Mouse (Mus musculus) hindbrain, embryonic 15.5 days (tissue): ENCODE results near the gene Lrrc9. TPM values are rescaled to one million over a fixed set of nuclear protein-coding genes. Genes with fewer than 3 reads are reported as not detected.

Source experiments
- ATAC-seq: fragments of 200-750 bp; cut with Nextera tagmentation; 2 replicates; pipeline ENCODE4 v1.8.0; 2017; ENCODE audit warnings: low read depth, moderate number of reproducible peaks, moderate TSS enrichment; ENCODE audit not compliant: low FRiP score
- H3K27ac ChIP-seq: fragments of 300-500 bp; sonication (generic); replicated peaks from 2 replicates; pipeline ENCODE4 v1.5.1; 2015; ENCODE audit warnings: mild to moderate bottlenecking, inconsistent platforms
- H3K27me3 ChIP-seq: fragments of 300-500 bp; sonication (generic); 2 replicates; pipeline ENCODE4 v1.6.1; 2015; ENCODE audit warnings: control low read depth, inconsistent platforms
- H3K36me3 ChIP-seq: fragments of 300-500 bp; sonication (generic); 2 replicates; pipeline ENCODE4 v1.6.1; 2015; ENCODE audit warnings: control low read depth, inconsistent platforms
- H3K4me1 ChIP-seq: fragments of 300-500 bp; sonication (generic); replicated peaks from 2 replicates; pipeline ENCODE4 v1.6.1; 2015; ENCODE audit warnings: control low read depth, inconsistent platforms
- H3K4me2 ChIP-seq: fragments of 300-500 bp; sonication (generic); 2 replicates; pipeline ENCODE4 v1.6.1; 2015; ENCODE audit warnings: moderate library complexity, mild to moderate bottlenecking, inconsistent platforms
- H3K4me3 ChIP-seq: fragments of 300-500 bp; sonication (generic); 2 replicates; pipeline ENCODE4 v1.5.1; 2015; ENCODE audit warnings: mild to moderate bottlenecking, inconsistent platforms
- H3K9ac ChIP-seq: fragments of 300-500 bp; sonication (generic); 2 replicates; pipeline ENCODE4 v1.6.1; 2015; ENCODE audit warnings: inconsistent platforms
- H3K9me3 ChIP-seq: fragments of 300-500 bp; sonication (generic); 2 replicates; pipeline ENCODE4 v1.6.1; 2016; ENCODE audit warnings: control low read depth, inconsistent platforms
- WGBS: fragments of 180-500 bp; shearing (Covaris S2); methylation state at CpG from one replicate; pipeline ENCODE4 v1.1.7; 2015; 5-methylcytosine and 5-hydroxymethylcytosine counted together
- polyA plus RNA-seq: library from polyadenylated mRNA; unstranded; fragments of >200 nt; fragmentation: Nextera tagmentation; extraction: Ambion mirVana; gene quantifications from 2 replicates; pipeline ENCODE4 v1.2.1, GENCODE M21; 2015

The Lrrc9 gene
- polyA plus RNA-seq, 1 experiment from 2014 or later: 3.2 TPM

DNA sequence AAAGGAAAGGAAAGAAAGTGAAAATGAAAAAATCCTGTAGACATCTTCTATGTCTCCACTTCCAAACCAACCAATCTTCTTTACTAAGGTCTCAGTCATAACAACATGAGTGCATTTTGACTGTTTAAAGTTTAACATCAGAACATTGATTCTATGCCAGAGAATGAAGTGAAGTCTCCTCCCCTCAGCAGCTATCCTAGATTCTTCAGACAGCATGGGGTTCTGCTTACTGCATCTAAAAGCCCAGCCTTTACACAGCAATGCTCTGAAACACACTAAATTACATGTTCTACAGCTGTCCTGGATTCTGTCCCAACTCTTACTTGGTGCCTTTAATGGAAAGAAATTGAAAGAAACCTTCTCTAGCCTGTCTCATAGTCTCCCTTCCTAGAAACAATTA lies 43.2 kb downstream of the Lrrc9 start:
- ATAC-seq: no peak
- no peaks in the 10 kb centered on the region for H3K36me3 ChIP-seq
- no peak overlapping the region for H3K27ac ChIP-seq
- no peaks in the 10 kb centered on the region for H3K9me3 ChIP-seq
- no peak overlapping the region for H3K9ac ChIP-seq
- no peaks in the 10 kb centered on the region for H3K27me3 ChIP-seq
- H3K4me1 ChIP-seq: no peaks in the 10 kb centered on the region
- no peak overlapping the region for H3K4me3 ChIP-seq
- no peak overlapping the region for H3K4me2 ChIP-seq

DNA sequence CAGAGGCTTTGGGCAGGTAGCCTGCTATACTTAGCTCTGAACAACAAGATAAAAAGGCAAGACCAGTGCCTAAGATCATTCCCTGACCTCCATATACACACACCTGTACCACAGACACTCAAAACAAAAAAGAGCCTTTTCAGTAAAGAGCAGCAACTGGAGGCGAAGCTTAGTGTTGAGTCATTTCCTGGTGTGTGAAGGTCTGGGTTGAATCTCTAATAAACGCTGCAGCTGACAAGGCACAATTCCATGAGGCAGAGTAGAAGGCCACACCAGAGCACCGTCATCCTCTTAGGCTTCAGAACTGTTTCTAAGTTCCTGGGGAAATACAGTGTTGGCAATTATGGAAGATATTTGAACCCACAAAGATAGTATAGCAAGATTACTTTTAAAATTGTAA lies 45.8 kb downstream of the Lrrc9 start:
- 84% methylated on average over 3 of the region's 3 CpGs for WGBS
- ATAC-seq: no peak
- Histone ChIP-seq H3K27ac (no peak overlapping the region), H3K27me3 (no peaks in the 10 kb centered on the region), H3K36me3 (no peaks in the 10 kb centered on the region), H3K9me3 (no peaks in the 10 kb centered on the region), H3K4me1 (no peaks in the 10 kb centered on the region), H3K9ac (no peak overlapping the region), H3K4me2 (no peak overlapping the region), H3K4me3 (no peak overlapping the region)

DNA sequence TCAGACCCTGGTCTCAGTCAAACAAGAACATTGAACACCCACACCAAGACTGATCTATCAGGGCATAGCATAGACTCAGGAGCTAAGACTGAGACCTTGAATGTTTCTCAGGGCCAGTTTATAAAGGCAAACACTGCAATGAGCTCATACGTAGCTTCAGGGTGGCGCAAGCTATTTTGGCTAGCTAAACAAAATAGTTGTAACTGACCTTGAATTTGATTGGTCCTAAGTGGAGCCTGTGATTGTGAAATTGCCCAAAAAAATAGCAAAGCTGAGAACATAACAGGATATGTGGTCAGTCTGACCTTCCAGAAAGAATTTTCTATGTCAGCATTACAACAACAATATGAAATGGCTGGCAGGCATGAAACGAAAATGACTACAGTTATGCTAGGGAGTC lies 48.3 kb downstream of the Lrrc9 start:
- Histone ChIP-seq H3K4me3 (no peak overlapping the region), H3K27ac (no peak overlapping the region), H3K27me3 (no peaks in the 10 kb centered on the region), H3K9me3 (no peaks in the 10 kb centered on the region), H3K4me2 (no peak overlapping the region), H3K4me1 (no peaks in the 10 kb centered on the region), H3K9ac (no peak overlapping the region), H3K36me3 (no peaks in the 10 kb centered on the region)
- no peak for ATAC-seq
- WGBS: 91% methylated on average over 3 of the region's 3 CpGs

DNA sequence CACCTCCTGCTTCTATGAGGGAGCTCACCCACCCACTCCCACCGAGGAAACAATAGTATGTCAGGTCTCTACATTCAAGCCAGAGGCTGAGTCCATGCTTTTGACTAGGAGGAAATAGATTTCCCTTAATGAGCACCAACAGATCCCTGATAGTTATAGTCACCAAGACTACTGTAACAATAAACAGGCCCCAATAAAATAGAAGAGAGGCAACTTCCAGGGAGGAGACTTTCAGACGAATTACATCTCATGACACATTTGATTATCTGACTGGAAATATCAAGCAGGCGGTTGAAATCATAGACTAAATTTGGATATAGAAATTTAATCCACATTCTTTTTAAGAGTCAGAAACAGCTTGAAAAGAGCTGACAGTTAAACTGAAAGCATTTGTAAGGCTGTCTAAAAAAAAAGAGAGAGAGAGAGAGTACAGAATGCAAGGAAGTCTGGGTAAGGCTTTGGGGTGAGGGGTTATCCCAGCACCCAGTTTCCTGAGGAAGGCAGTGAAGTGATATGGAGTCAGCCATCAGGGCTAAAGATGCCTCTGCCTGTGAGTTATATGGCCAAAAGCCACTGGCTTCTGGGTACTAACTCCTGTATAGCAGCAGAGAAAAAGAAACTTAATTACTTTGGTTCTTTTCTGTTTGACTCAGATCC lies 49.5 kb downstream of the Lrrc9 start:
- Histone ChIP-seq H3K4me1 (no peaks in the 10 kb centered on the region), H3K4me2 (no peak overlapping the region), H3K27me3 (no peaks in the 10 kb centered on the region), H3K9me3 (no peaks in the 10 kb centered on the region), H3K9ac (no peak overlapping the region), H3K4me3 (no peak overlapping the region), H3K27ac (no peak overlapping the region), H3K36me3 (no peaks in the 10 kb centered on the region)
- 76% methylated on average over 3 of the region's 3 CpGs for whole genome bisulfite sequencing
- no peak for ATAC-seq

DNA sequence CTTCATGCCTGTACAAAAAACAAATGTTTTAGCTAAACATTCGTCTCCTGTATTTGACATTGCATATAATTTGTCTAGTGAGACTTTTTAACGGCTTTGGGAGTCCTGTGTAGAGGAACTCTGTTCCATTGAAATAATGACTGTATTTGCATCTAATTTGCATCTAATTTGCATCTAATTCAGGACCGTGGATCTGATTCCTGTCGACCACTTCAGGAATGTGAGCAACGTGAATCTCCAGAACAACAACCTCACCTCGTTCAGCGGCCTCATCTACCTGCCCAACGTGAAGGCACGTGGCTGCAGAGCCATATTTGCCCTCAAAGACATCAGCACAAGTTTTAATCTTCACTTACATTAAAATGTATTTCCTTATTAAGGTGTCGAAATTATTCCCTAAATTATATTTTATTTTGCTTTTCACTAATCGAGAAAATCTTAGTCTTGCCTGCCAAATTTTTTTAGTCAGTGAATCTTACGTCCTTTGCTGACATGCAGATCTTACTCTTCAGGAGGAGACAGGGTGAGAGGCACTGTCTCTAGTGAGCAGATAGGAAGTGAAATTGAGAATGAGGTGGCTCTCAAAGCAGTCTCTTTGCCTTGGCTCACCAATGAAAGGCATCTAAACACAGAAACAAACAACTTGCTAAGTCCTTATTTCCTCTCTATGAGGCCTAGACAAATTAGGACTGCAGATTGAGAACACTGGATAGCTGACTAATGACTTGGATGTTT lies 55.4 kb downstream of the Lrrc9 start:
- no peak overlapping the region for H3K9ac ChIP-seq
- no peak for ATAC-seq
- no peak overlapping the region for H3K4me3 ChIP-seq
- WGBS: 39% methylated on average over 12 of the region's 12 CpGs
- no peaks in the 10 kb centered on the region for H3K27me3 ChIP-seq
- no peaks in the 10 kb centered on the region for H3K9me3 ChIP-seq
- H3K4me2 ChIP-seq: no peak overlapping the region
- no peak overlapping the region for H3K27ac ChIP-seq
- H3K36me3 ChIP-seq: no peaks in the 10 kb centered on the region
- no peaks in the 10 kb centered on the region for H3K4me1 ChIP-seq

DNA sequence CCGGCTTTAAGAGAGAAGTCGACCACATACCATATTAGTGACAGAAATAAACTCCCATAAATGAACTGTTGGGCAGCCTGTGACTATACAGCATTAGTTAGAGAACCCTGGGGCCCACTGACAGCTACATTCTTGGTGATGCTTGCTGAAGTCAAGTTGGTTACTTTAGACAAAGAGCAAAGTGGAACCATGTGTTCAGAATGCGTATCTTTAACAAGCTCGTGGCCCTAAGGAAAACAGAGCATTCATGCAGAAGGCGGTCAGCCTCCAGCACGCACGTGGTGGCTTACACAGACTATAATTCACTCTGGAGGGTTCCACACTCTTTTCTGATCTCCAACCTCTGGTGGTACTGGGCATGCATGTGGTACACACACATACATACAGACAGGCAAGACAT lies 67.9 kb downstream of the Lrrc9 start:
- no peak overlapping the region for H3K4me3 ChIP-seq
- no peaks in the 10 kb centered on the region for H3K36me3 ChIP-seq
- H3K9me3 ChIP-seq: no peaks in the 10 kb centered on the region
- no peak for ATAC-seq
- H3K4me1 ChIP-seq: no peaks in the 10 kb centered on the region
- no peaks in the 10 kb centered on the region for H3K27me3 ChIP-seq
- H3K27ac ChIP-seq: no peak overlapping the region
- 77% methylated on average over 7 of the region's 7 CpGs for WGBS
- no peak overlapping the region for H3K4me2 ChIP-seq
- no peak overlapping the region for H3K9ac ChIP-seq

DNA sequence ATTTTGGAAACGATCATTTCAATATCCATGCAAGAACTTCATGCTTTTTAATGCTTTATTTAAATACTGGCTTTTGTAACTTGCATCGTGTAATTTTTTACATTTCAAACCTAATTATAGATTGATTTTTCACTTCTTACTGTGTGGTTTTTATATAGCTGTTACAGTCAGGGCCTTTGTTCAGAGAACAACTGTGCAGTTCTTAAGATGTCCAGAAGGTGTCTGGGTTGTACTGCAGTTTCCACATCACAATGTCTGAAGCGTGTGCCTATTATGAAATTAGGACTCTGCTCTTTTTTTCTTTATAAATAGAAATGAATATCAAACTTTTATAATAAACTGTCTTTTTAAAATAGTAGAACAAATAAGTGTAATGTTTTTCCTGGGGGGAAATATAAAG lies 73.8 kb downstream of the Lrrc9 start:
- H3K9ac ChIP-seq: no peak overlapping the region
- H3K9me3 ChIP-seq: no peaks in the 10 kb centered on the region
- H3K4me3 ChIP-seq: no peak overlapping the region
- H3K4me2 ChIP-seq: no peak overlapping the region
- WGBS: 57% methylated on average over 3 of the region's 3 CpGs
- no peak overlapping the region for H3K27ac ChIP-seq
- no peak for ATAC-seq
- H3K4me1 ChIP-seq: peaks cover 5% of the 10 kb centered on the region; the same call in 1 of the 2 replicates
- H3K36me3 ChIP-seq: no peaks in the 10 kb centered on the region
- no peaks in the 10 kb centered on the region for H3K27me3 ChIP-seq

DNA sequence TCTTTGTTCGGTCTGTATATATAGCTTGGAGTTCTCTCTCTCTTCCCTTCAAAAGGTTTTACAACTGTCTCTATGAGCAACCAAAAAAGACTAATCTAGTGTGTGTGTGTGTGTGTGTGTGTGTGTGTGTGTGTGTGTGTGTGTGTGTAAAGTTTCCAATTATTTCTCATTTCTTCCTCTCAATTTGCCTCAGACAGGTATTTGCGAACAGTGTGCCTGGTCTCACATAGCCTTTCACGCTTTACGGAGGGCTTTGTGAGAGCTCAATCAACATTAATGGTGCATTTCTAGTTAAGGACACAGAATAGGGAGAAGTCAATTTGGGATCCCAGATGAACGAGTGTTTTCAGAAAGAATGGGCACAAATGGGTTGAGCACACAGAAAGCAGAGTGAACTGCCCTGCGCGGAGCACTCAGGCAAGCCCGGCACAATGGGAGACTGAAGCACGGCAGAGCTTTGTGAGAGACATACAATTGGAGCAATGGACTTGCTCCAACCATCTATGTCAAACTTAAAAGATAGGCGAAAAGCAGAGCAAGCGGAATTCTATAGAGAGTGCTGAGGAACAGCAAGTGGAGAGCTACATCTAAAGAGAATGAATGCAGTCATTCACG lies 76.6 kb downstream of the Lrrc9 start:
- Histone ChIP-seq H3K36me3 (no peaks in the 10 kb centered on the region), H3K4me2 (peak overlapping the region; percentile 35), H3K9me3 (no peaks in the 10 kb centered on the region), H3K4me1 (peaks cover 5% of the 10 kb centered on the region; the same call in 1 of the 2 replicates), H3K27ac (no peak overlapping the region), H3K4me3 (no peak overlapping the region), H3K27me3 (no peaks in the 10 kb centered on the region), H3K9ac (no peak overlapping the region)
- no peak for ATAC-seq
- WGBS: 23% methylated on average over 12 of the region's 12 CpGs

DNA sequence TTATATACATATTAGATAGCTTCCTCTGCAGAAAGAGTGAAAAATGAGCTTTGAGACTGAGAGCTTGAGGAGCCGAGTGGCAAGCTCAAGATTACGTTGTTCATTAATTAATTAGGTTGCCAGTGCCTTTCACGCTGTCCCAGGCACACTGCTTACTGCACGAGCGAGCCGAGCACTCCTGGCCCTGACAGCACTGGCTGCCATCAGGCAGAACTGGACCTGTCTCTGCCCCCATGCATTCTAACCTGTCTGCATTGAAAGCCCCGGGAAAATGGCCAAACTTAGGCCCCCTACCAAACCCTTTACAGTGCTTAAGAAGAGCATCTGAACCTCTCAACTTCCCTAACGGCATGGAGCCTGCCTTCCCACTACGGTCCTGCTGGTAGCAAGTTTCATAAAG lies 77.7 kb downstream of the Lrrc9 start:
- H3K4me2 ChIP-seq: no peak overlapping the region
- no peaks in the 10 kb centered on the region for H3K27me3 ChIP-seq
- no peak overlapping the region for H3K9ac ChIP-seq
- H3K4me1 ChIP-seq: peaks cover 5% of the 10 kb centered on the region; the same call in 1 of the 2 replicates
- H3K4me3 ChIP-seq: no peak overlapping the region
- H3K27ac ChIP-seq: no peak overlapping the region
- no peaks in the 10 kb centered on the region for H3K36me3 ChIP-seq
- no peak for ATAC-seq
- H3K9me3 ChIP-seq: no peaks in the 10 kb centered on the region
- WGBS: 16% methylated on average over 9 of the region's 9 CpGs

DNA sequence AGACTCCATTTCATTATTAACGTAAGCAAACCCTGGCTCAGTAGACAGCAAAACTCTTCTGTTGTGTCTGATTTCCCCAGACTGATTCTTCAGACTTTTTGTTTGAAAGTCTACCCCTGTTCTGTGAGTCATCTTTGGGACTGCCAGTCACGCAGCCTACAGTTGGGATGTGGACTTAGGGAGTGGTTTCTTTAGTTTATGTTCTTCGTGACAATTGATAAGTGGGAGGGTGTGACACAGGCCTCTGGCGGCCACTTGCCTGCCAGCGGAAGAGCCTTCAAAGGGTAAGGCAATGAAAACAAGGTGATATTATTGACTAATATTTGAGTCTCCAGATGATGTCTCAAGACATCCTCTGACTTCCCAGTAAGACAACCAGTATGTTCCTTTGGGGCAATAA lies 78.2 kb downstream of the Lrrc9 start:
- Histone ChIP-seq H3K36me3 (no peaks in the 10 kb centered on the region), H3K4me3 (no peak overlapping the region), H3K4me1 (peaks cover 5% of the 10 kb centered on the region; the same call in 1 of the 2 replicates), H3K4me2 (no peak overlapping the region), H3K9ac (no peak overlapping the region), H3K9me3 (no peaks in the 10 kb centered on the region), H3K27ac (no peak overlapping the region), H3K27me3 (no peaks in the 10 kb centered on the region)
- WGBS: 73% methylated on average over 5 of the region's 5 CpGs
- ATAC-seq: no peak

DNA sequence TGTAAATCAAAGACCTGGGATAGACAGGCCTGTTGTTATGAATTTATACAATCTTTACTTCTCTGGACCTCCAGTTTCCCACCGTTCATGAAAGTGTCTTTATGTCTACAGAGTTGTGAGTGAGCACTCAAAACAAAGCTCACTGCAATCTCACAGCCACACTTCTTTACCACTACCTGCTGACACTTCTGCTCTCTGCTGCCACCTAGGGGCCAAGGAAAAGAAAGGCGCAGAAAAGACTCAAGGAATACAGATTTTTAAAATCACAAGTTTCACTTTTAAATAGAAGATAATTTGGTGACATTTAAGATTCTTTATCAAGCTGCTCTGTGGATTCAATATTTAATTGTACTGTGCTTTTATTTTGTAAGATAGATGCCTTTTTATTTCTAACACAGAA lies 79.0 kb downstream of the Lrrc9 start:
- Histone ChIP-seq H3K9me3 (no peaks in the 10 kb centered on the region), H3K9ac (no peak overlapping the region), H3K4me3 (no peak overlapping the region), H3K4me1 (peaks cover 5% of the 10 kb centered on the region; the same call in 1 of the 2 replicates), H3K27me3 (no peaks in the 10 kb centered on the region), H3K27ac (no peak overlapping the region), H3K36me3 (no peaks in the 10 kb centered on the region), H3K4me2 (no peak overlapping the region)
- WGBS: 4% methylated on average over 2 of the region's 2 CpGs
- ATAC-seq: no peak

DNA sequence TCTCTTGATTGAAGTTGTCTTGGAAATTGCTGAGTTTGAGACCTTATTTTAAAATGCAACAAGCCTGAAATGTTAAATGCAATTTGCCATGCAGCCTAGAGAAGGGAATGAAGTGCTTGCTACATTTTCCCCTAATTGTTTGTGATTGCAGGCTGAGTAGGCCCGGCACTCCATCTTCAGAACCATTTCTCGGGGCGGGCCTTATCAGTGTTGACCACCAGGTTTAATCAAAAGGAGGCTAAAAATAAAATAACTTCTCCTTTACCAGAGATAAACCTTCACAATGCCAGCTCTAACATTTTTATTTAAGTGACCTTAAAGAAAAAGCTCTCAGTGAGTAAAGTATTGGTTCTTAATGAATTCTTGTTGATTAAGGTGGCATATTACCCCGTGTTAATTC lies 83.9 kb downstream of the Lrrc9 start:
- Histone ChIP-seq H3K27ac (no peak overlapping the region), H3K4me2 (no peak overlapping the region), H3K27me3 (no peaks in the 10 kb centered on the region), H3K4me1 (no peaks in the 10 kb centered on the region), H3K36me3 (no peaks in the 10 kb centered on the region), H3K9me3 (no peaks in the 10 kb centered on the region), H3K9ac (no peak overlapping the region), H3K4me3 (no peak overlapping the region)
- 81% methylated on average over 4 of the region's 4 CpGs for WGBS
- ATAC-seq: no peak
